Mouse (Mus musculus) lung, adult 2 months (tissue): Measurements from ENCODE around the gene Myof. TPM values are rescaled to one million over a fixed set of nuclear protein-coding genes. Genes with fewer than 3 reads are reported as not detected.

Source experiments
- DNase-seq: peaks from one replicate; pipeline ENCODE4 v3.0.0; 2022
- H3K4me1 ChIP-seq: fragments of 200-500 bp; 2 replicates; pipeline ENCODE4 v1.6.1; 2011; ENCODE audit warnings: low read length; ENCODE audit not compliant: control insufficient read depth, insufficient read depth
- H3K4me3 ChIP-seq: fragments of 200-500 bp; replicated peaks from 2 replicates; pipeline ENCODE3; 2011; ENCODE audit warnings: low read depth, mild to moderate bottlenecking, control low read depth, low read length; ENCODE audit errors: extremely low read depth
- CTCF ChIP-seq: fragments of 200-500 bp; IDR thresholded peaks from 2 replicates; pipeline ENCODE4 v1.5.1; 2011; ENCODE audit warnings: mild to moderate bottlenecking, low read length, control low read depth; ENCODE audit not compliant: insufficient read depth
- POLR2A ChIP-seq: fragments of 200-500 bp; IDR thresholded peaks from 2 replicates; pipeline ENCODE4 v1.6.1; 2011; ENCODE audit warnings: low read depth, mild to moderate bottlenecking, control low read depth, low read length, borderline replicate concordance; ENCODE audit errors: extremely low read depth
- WGBS: fragments of 180-500 bp; shearing (Covaris S2); methylation state at CpG from one replicate; pipeline ENCODE4 v1.1.7; 2018; 5-methylcytosine and 5-hydroxymethylcytosine counted together
- polyA plus RNA-seq: library from polyadenylated mRNA; depleted of rRNA; stranded (reverse); fragments of >200 nt; gene quantifications from 2 replicates; pipeline ENCODE4 v1.2.3, GENCODE M21; 2012

The Myof gene
- polyA plus RNA-seq, 1 experiment: 51.8 TPM

- Histone ChIP-seq H3K4me3 (no peak overlapping the region), H3K4me1 (no peaks in the 10 kb centered on the region; the same call in none of the 2 replicates)
- no peak for DNase-seq
- no peak for TF ChIP-seq CTCF
- no peak for TF ChIP-seq POLR2A
- WGBS: 30% methylated on average over 7 of the region's 7 CpGs
These were observed 51.8 kb downstream of the Myof start for GRCm38 (mm10) chr19:37991399-37992183.

GRCm38 (mm10) chr19:37989971-37990370 is 53.4 kb downstream of the Myof start:
- 79% methylated on average over 2 of the region's 2 CpGs for WGBS
- TF ChIP-seq CTCF: no peak
- H3K4me3 ChIP-seq: no peak overlapping the region
- no peaks in the 10 kb centered on the region; the same call in none of the 2 replicates for H3K4me1 ChIP-seq
- DNase-seq: no peak

GRCm38 (mm10) chr19:37988156-37988555 is 55.2 kb downstream of the Myof start:
- TF ChIP-seq CTCF (no peak), POLR2A (no peak)
- WGBS: 56% methylated on average over 4 of the region's 4 CpGs
- no peaks in the 10 kb centered on the region; the same call in none of the 2 replicates for H3K4me1 ChIP-seq
- no peak overlapping the region for H3K4me3 ChIP-seq
- no peak for DNase-seq

GRCm38 (mm10) chr19:37985730-37986129 is 57.6 kb downstream of the Myof start:
- Histone ChIP-seq H3K4me1 (no peaks in the 10 kb centered on the region; the same call in 1 of the 2 replicates), H3K4me3 (no peak overlapping the region)
- DNase-seq: no peak
- WGBS: 65% methylated on average over 16 of the region's 16 CpGs
- TF ChIP-seq POLR2A (no peak), CTCF (no peak)

- TF ChIP-seq POLR2A (no peak), CTCF (no peak)
- no peak overlapping the region for H3K4me3 ChIP-seq
- DNase-seq: no peak
- no peaks in the 10 kb centered on the region for H3K4me1 ChIP-seq
- WGBS: 87% methylated on average over 5 of the region's 5 CpGs
These were observed 67.4 kb downstream of the Myof start for GRCm38 (mm10) chr19:37975951-37976350.

GRCm38 (mm10) chr19:37970571-37970970 is 72.8 kb downstream of the Myof start:
- H3K4me1 ChIP-seq: no peaks in the 10 kb centered on the region
- no peak for DNase-seq
- TF ChIP-seq CTCF: no peak
- no peak for TF ChIP-seq POLR2A
- 82% methylated on average over 4 of the region's 4 CpGs for WGBS
- H3K4me3 ChIP-seq: no peak overlapping the region

- DNase-seq: no peak
- WGBS: 41% methylated on average over 5 of the region's 5 CpGs
- TF ChIP-seq CTCF (no peak), POLR2A (no peak)
These were observed 73.4 kb downstream of the Myof start for GRCm38 (mm10) chr19:37970004-37970403.

GRCm38 (mm10) chr19:37965828-37966227 is 77.5 kb downstream of the Myof start:
- WGBS: 60% methylated on average over 4 of the region's 4 CpGs
- H3K4me3 ChIP-seq: no peak overlapping the region
- no peak for TF ChIP-seq POLR2A
- TF ChIP-seq CTCF: no peak
- no peaks in the 10 kb centered on the region for H3K4me1 ChIP-seq
- no peak for DNase-seq

More at GRCm38 (mm10) chr19:37970004-37970403, 73.4 kb downstream of the Myof start:
- Histone ChIP-seq H3K4me3 (no peak overlapping the region), H3K4me1 (no peaks in the 10 kb centered on the region)

- DNase-seq: no peak
- no peaks in the 10 kb centered on the region for H3K4me1 ChIP-seq
- 78% methylated on average over 5 of the region's 5 CpGs for WGBS
- H3K4me3 ChIP-seq: no peak overlapping the region
- TF ChIP-seq POLR2A: no peak
- TF ChIP-seq CTCF: no peak
These were observed 80.0 kb downstream of the Myof start for GRCm38 (mm10) chr19:37963421-37963820.

- no peak for DNase-seq
- WGBS: 92% methylated on average over 9 of the region's 9 CpGs
- Histone ChIP-seq H3K4me1 (peaks cover 3% of the 10 kb centered on the region), H3K4me3 (no peak overlapping the region)
- TF ChIP-seq CTCF: no peak
- no peak for TF ChIP-seq POLR2A
These were observed 82.6 kb downstream of the Myof start for GRCm38 (mm10) chr19:37960791-37961190.
